Mouse (Mus musculus) myocyte (in vitro differentiated cells): ENCODE data around the gene Zer1.

Experiments
- CEBPB ChIP-seq: IDR thresholded peaks from 2 replicates; pipeline ENCODE4 v1.6.1; 2011; ENCODE audit warnings: mild to moderate bottlenecking, moderate library complexity; ENCODE audit not compliant: poor library complexity, insufficient read depth, severe bottlenecking
- E2F4 ChIP-seq: IDR thresholded peaks from one replicate; pipeline ENCODE4 v1.6.1; 2011; ENCODE audit warnings: mild to moderate bottlenecking, control low read depth, moderate library complexity; ENCODE audit not compliant: insufficient read depth
- MAX ChIP-seq: IDR thresholded peaks from one replicate; pipeline ENCODE4 v1.6.1; 2011; ENCODE audit warnings: low read depth, mild to moderate bottlenecking, control low read depth
- MYOG ChIP-seq, 3 experiments: IDR thresholded peaks; one replicate each; pipeline ENCODE4 v1.6.1; 2011; ENCODE audit warnings: control low read depth in 2 of 3, low read depth in 2 of 3, mild to moderate bottlenecking in 2 of 3; ENCODE audit not compliant: insufficient read length in 2 of 3, control insufficient read depth in 1 of 3, insufficient read depth in 1 of 3
- POLR2A ChIP-seq: IDR thresholded peaks from one replicate; pipeline ENCODE4 v1.6.1; 2011; ENCODE audit warnings: low read depth, mild to moderate bottlenecking, control low read depth, moderate library complexity; ENCODE audit not compliant: insufficient read length
- POLR2AphosphoS2 ChIP-seq: IDR thresholded peaks from one replicate; pipeline ENCODE4 v1.6.1; 2011; ENCODE audit warnings: low read depth, control low read depth; ENCODE audit not compliant: insufficient read length
- TCF12 ChIP-seq: IDR thresholded peaks from one replicate; pipeline ENCODE4 v1.6.1; 2011; ENCODE audit warnings: mild to moderate bottlenecking, control low read depth; ENCODE audit not compliant: poor library complexity, insufficient read depth, severe bottlenecking
- TCF3 ChIP-seq: IDR thresholded peaks from one replicate; pipeline ENCODE4 v1.6.1; 2011; ENCODE audit warnings: low read depth, control low read depth; ENCODE audit not compliant: insufficient read length
- USF1 ChIP-seq: IDR thresholded peaks from one replicate; pipeline ENCODE4 v1.6.1; 2011; ENCODE audit warnings: low read depth, mild to moderate bottlenecking, control low read depth, moderate library complexity

GRCm38 (mm10) chr2:30100214-30100613 is 24.2 kb downstream of the Zer1 start:
- no peak for TF ChIP-seq E2F4
- no peak for TF ChIP-seq POLR2A
- TF ChIP-seq MAX = no peak
- TF ChIP-seq USF1 = no peak
- no peak for TF ChIP-seq POLR2AphosphoS2
- TF ChIP-seq TCF3 = no peak
- no peak for TF ChIP-seq TCF12
- TF ChIP-seq MYOG (IDR thresholded peaks at IDR 0.05; ENCODE audit: control insufficient read depth in 1 of 3, insufficient read depth in 1 of 3, insufficient read length in 2 of 3, low read depth in 2 of 3) = no peak
- TF ChIP-seq CEBPB = no peak
